Mouse (Mus musculus): ENCODE results near the gene Sarnp.

DNA sequence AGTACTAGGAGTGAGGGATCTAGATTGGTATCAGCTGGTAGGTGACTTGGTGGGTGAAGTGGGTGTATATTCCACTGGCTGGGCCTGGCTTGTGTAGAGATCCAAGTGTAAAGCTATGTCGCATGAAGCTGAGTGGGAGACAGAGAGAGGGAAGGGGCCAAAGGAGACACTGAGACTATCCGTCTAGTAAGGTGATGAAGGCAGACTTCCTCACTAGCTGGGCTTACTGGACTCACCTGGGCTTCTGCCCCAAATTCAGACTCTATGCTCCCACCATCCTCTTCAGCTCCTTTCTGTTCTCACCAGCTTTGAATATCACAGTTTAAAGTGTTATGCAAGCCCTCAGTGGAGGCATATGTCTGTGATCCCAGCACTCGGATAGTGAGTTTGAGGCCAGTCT is 99.5 kb downstream of the Sarnp start:
- TF ChIP-seq POLR2A (IDR thresholded peaks at IDR 0.05; ENCODE audit: insufficient read length, low read depth) (peak; percentile 47), MYOD1 (IDR thresholded peaks at IDR 0.05; ENCODE audit: control insufficient read depth in 1 of 3, insufficient read length in 2 of 3, low read depth in 2 of 3) (no peak), POLR2AphosphoS2 (IDR thresholded peaks at IDR 0.05; ENCODE audit: insufficient read length, low read depth) (peak; percentile 91), MAX (IDR thresholded peaks at IDR 0.05; ENCODE audit: low read depth) (no peak), USF1 (IDR thresholded peaks at IDR 0.05; ENCODE audit: low read depth) (no peak), SRF (IDR thresholded peaks at IDR 0.05; ENCODE audit: control insufficient read depth, insufficient read length, low read depth) (no peak)
